Mouse (Mus musculus) hindbrain, postnatal 0 days (tissue): ENCODE measurements around the gene Mfn1. TPM values are rescaled to one million over a fixed set of nuclear protein-coding genes. Genes with fewer than 3 reads are reported as not detected.

Experiments
- ATAC-seq: fragments of 200-750 bp; cut with Nextera tagmentation; 2 replicates; pipeline ENCODE4 v1.8.0; 2017; ENCODE audit warnings: mild to moderate bottlenecking, moderate TSS enrichment, moderate library complexity
- DNase-seq: peaks from one replicate; pipeline ENCODE4 v3.0.0-alpha.2; 2015; ENCODE audit warnings: low spot score
- H3K27ac ChIP-seq: fragments of 300-500 bp; sonication (generic); 2 replicates; pipeline ENCODE4 v1.5.1; 2014; ENCODE audit warnings: mild to moderate bottlenecking
- H3K27me3 ChIP-seq: fragments of 300-500 bp; sonication (generic); 2 replicates; pipeline ENCODE4 v1.6.1; 2014; ENCODE audit warnings: low read length, mixed read lengths; ENCODE audit not compliant: insufficient read depth
- H3K36me3 ChIP-seq: fragments of 300-500 bp; sonication (generic); 2 replicates; pipeline ENCODE4 v1.6.1; 2014; ENCODE audit warnings: low read length, mixed read lengths; ENCODE audit not compliant: insufficient read depth
- H3K4me1 ChIP-seq: fragments of 300-500 bp; sonication (generic); 2 replicates; pipeline ENCODE4 v1.6.1; 2014; ENCODE audit warnings: antibody characterized with exemption, low read length, mixed read lengths; ENCODE audit not compliant: insufficient read depth
- H3K4me2 ChIP-seq: fragments of 300-500 bp; sonication (generic); 2 replicates; pipeline ENCODE4 v1.6.1; 2014; ENCODE audit warnings: low read depth, mild to moderate bottlenecking, low read length, moderate library complexity, mixed read lengths
- H3K4me3 ChIP-seq: fragments of 300-500 bp; sonication (generic); 2 replicates; pipeline ENCODE4 v1.5.1; 2014; ENCODE audit warnings: low read length
- H3K9ac ChIP-seq: fragments of 300-500 bp; sonication (generic); replicated peaks from 2 replicates; pipeline ENCODE4 v1.6.1; 2014; ENCODE audit warnings: mild to moderate bottlenecking, low read length, moderate library complexity, mixed read lengths
- H3K9me3 ChIP-seq: fragments of 300-500 bp; sonication (generic); 2 replicates; pipeline ENCODE4 v1.6.1; 2016; ENCODE audit warnings: low read length, mixed read lengths
- CTCF ChIP-seq: IDR thresholded peaks from 2 replicates; pipeline ENCODE4 v1.5.1; 2016; ENCODE audit warnings: antibody characterized with exemption, control low read depth, low read depth
- WGBS: fragments of 180-500 bp; shearing (Covaris S2); extraction: QIAGEN DNeasy Blood & Tissue Kit; methylation state at CpG from one replicate; pipeline ENCODE4 v1.1.7; 2014; 5-methylcytosine and 5-hydroxymethylcytosine counted together
- polyA plus RNA-seq: library from polyadenylated mRNA; unstranded; fragments of >200 nt; fragmentation: Nextera tagmentation; extraction: Ambion mirVana; gene quantifications from 2 replicates; pipeline ENCODE4 v1.2.1, GENCODE M21; 2015
- total RNA-seq: library from RNA; depleted of rRNA; stranded (reverse); fragments of >200 nt; gene quantifications from 2 replicates; pipeline ENCODE4 v1.2.3, GENCODE M21; 2014

Mfn1 gene
- total and polyA plus RNA-seq, 2 experiments from 2014 or later = 45.9 to 46.9 TPM

GRCm38 (mm10) chr3:32538091-32538490 lies 8.8 kb downstream of the Mfn1 start:
- no peaks in the 10 kb centered on the region for H3K4me1 ChIP-seq
- 97% methylated on average over 5 of the region's 5 CpGs for WGBS
- TF ChIP-seq CTCF = no peak
- no peak overlapping the region for H3K9ac ChIP-seq
- DNase-seq (no peak), ATAC-seq (no peak)
- H3K27ac ChIP-seq = peak overlapping the region; percentile 60
- peaks cover 29% of the 10 kb centered on the region; the same call in 1 of the 2 replicates for H3K36me3 ChIP-seq
- H3K4me3 ChIP-seq = no peak overlapping the region
- no peaks in the 10 kb centered on the region for H3K27me3 ChIP-seq
- H3K4me2 ChIP-seq = no peak overlapping the region
- H3K9me3 ChIP-seq = no peaks in the 10 kb centered on the region

GRCm38 (mm10) chr3:32553061-32553460 lies 23.8 kb downstream of the Mfn1 start:
- peaks cover 30% of the 10 kb centered on the region for H3K36me3 ChIP-seq
- H3K9ac ChIP-seq = no peak overlapping the region
- peak; percentile 51 for TF ChIP-seq CTCF
- DNase-seq = peak; percentile 27
- no peak overlapping the region for H3K4me3 ChIP-seq
- no peaks in the 10 kb centered on the region for H3K27me3 ChIP-seq
- no peak for ATAC-seq
- no peaks in the 10 kb centered on the region for H3K4me1 ChIP-seq
- no peak overlapping the region for H3K4me2 ChIP-seq
- no peaks in the 10 kb centered on the region for H3K9me3 ChIP-seq
- H3K27ac ChIP-seq = no peak overlapping the region
- WGBS = 95% methylated on average over 1 of the region's 1 CpGs

DNA sequence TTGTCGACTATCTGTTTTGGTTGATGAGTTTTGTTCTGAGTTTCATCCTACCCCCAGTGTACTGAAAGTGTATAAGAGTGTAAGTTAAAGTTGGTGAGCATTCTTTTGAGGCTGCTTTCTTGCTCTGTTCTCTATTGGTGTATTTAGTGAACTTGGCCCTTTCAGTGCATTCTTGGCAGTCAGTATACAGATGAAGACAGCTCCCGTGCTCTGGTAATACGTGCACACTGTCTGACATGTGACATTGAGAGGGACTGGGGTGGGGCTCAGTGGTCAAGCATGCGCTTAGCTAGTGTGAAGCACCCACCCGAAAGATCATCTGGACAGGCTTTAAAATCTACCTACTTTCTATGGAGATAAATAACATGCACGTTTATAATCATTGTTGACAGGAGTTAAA lies 34.1 kb downstream of the Mfn1 start:
- H3K9ac ChIP-seq = no peak overlapping the region
- peaks cover 49% of the 10 kb centered on the region for H3K36me3 ChIP-seq
- no peak for DNase-seq
- no peaks in the 10 kb centered on the region for H3K4me1 ChIP-seq
- H3K4me2 ChIP-seq = no peak overlapping the region
- TF ChIP-seq CTCF = no peak
- H3K27me3 ChIP-seq = no peaks in the 10 kb centered on the region
- H3K9me3 ChIP-seq = no peaks in the 10 kb centered on the region
- WGBS = 91% methylated on average over 6 of the region's 6 CpGs
- H3K4me3 ChIP-seq = no peak overlapping the region
- H3K27ac ChIP-seq = no peak overlapping the region
- ATAC-seq = no peak

DNA sequence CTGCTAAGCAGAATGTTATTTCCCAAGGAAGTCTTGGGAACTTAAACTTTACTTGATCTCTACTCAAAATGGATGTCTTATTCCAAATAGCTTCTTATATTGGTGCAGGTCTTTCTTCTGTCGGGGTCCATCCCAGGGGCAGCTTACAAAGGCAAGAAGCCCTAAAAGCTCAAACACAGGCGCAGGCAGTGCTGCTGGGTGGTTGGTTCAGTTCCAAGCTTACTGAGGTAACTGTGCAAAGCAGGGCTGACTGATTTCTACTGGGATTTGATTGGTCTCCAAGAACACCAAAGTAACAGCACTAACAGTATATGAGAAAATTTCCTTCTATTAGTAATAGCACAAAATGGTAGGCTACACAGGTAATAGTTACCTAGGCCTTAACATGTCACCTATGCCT lies 43.8 kb downstream of the Mfn1 start:
- no peaks in the 10 kb centered on the region for H3K9me3 ChIP-seq
- H3K9ac ChIP-seq = no peak overlapping the region
- no peak for ATAC-seq
- no peak for DNase-seq
- TF ChIP-seq CTCF = no peak
- no peaks in the 10 kb centered on the region for H3K4me1 ChIP-seq
- H3K4me3 ChIP-seq = no peak overlapping the region
- peaks cover 58% of the 10 kb centered on the region; the same call in 1 of the 2 replicates for H3K36me3 ChIP-seq
- no peaks in the 10 kb centered on the region for H3K27me3 ChIP-seq
- no peak overlapping the region for H3K4me2 ChIP-seq
- no peak overlapping the region for H3K27ac ChIP-seq
- 78% methylated on average over 2 of the region's 2 CpGs for WGBS

GRCm38 (mm10) chr3:32573881-32574280 lies 44.6 kb downstream of the Mfn1 start:
- Histone ChIP-seq H3K27ac (no peak overlapping the region), H3K4me1 (no peaks in the 10 kb centered on the region), H3K4me3 (no peak overlapping the region), H3K9ac (no peak overlapping the region), H3K27me3 (no peaks in the 10 kb centered on the region), H3K36me3 (peaks cover 50% of the 10 kb centered on the region; the same call in 1 of the 2 replicates), H3K9me3 (no peaks in the 10 kb centered on the region), H3K4me2 (no peak overlapping the region)
- ATAC-seq = no peak
- no peak for DNase-seq
- no peak for TF ChIP-seq CTCF
- WGBS = 45% methylated on average over 9 of the region's 9 CpGs

DNA sequence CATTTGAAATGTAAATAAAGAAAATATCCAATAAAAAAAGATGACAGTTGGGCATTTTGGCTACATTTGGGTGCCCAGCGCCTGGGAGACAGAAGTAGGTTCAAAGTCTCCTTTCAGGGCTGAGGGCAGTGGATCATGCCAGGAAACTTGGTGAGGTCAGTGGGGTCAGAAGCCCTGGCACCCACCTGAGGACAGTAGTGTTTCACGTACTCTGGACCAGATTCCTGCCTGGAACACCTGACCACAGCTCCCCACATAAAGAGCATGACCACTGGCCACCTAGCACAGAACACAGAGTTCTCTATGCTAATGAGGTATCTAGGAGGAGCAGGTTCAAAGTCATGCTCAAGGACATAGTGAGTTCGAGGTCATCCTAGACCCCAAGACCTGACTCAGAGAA lies 45.9 kb downstream of the Mfn1 start:
- H3K4me3 ChIP-seq = no peak overlapping the region
- no peak overlapping the region for H3K9ac ChIP-seq
- no peaks in the 10 kb centered on the region for H3K27me3 ChIP-seq
- WGBS = 94% methylated on average over 3 of the region's 3 CpGs
- H3K9me3 ChIP-seq = no peaks in the 10 kb centered on the region
- no peak overlapping the region for H3K4me2 ChIP-seq
- H3K4me1 ChIP-seq = no peaks in the 10 kb centered on the region
- H3K36me3 ChIP-seq = peaks cover 40% of the 10 kb centered on the region; the same call in 1 of the 2 replicates
- H3K27ac ChIP-seq = no peak overlapping the region
- TF ChIP-seq CTCF = no peak
- ATAC-seq (no peak), DNase-seq (no peak)

GRCm38 (mm10) chr3:32578772-32579171 lies 49.5 kb downstream of the Mfn1 start:
- H3K4me1 ChIP-seq = no peaks in the 10 kb centered on the region
- no peak overlapping the region for H3K9ac ChIP-seq
- no peaks in the 10 kb centered on the region for H3K27me3 ChIP-seq
- TF ChIP-seq CTCF = no peak
- H3K4me2 ChIP-seq = no peak overlapping the region
- no peak overlapping the region for H3K4me3 ChIP-seq
- H3K9me3 ChIP-seq = no peaks in the 10 kb centered on the region
- DNase-seq (no peak), ATAC-seq (no peak)
- H3K27ac ChIP-seq = no peak overlapping the region
- WGBS = 91% methylated on average over 5 of the region's 5 CpGs
- peaks cover 39% of the 10 kb centered on the region for H3K36me3 ChIP-seq
